Mouse (Mus musculus): ENCODE results near the gene Olfr518. TPM values are rescaled to one million over a fixed set of nuclear protein-coding genes. Genes with fewer than 3 reads are reported as not detected.

The Olfr518 gene
- not detected for total RNA-seq (2021)
- long read RNA-seq, experiment 1 = 0 reads
- long read RNA-seq, experiment 2 = 0 reads

DNA sequence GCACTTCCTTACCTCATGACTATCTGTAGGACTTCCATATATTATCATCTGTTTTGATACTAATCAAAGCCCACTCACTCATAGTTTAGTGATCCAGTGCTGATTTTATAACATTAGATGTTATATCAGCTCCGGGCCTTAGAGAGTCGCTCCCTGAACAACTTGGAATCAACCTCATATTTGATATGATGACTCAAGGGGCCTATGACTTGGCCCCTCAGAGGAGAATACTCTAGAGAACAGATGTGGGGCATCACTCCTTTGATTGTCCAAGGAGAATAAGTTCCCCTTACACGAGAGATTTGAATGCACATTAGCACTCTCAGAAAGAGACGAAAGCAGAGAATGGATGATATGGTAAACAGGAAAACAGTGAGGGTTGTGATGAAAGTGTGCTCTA is at the start of gene Olfr518:
TSS of gene Olfr518 (minus strand) at position 101 of the 400 bp plus-strand sequence.
- no peak for DNase-seq

GRCm38 (mm10) chr7:108933794-108934731 is 49.3 kb upstream of the Olfr518 start, which contains the start of gene Eif3f:
Eif3f (plus strand) TSS chr7:108934417.
- peak; percentile 90 for DNase-seq

DNA sequence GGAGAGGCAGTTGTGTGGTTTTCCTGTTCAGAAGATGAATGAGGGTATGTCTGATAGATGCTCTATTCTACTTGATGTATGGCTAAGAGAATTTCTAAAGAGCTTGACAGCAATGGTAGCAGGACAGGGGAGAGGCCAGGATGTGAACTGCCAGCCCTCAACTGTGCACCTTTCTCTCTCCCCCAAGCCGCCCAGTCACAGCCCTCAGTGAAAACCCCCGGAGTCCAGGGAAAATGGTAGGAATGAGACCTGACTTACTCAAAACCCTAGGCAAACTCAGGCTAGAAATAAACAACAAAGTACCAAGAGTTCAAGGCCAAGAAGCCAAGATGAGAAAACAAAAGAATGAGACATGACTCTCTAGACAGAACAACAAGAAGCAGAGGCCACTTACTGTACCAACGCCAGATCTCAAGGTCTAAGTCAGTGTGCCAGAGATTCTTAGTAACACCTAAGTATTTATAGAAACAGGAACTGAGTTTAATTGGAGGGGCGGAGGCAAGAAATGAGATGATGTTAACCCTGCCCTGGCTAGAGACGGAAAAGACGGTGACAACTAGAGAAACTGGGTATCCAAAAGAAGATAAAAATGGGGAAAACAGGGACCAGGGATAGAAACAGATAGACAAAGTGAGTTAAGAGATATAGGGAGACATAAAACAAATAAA is 45.1 kb upstream of the Olfr518 start, which contains the start of gene Nlrp10:
TSS of gene Nlrp10 (minus strand) at position 453 of the 668 bp plus-strand sequence.
- DNase-seq = no peak

DNA sequence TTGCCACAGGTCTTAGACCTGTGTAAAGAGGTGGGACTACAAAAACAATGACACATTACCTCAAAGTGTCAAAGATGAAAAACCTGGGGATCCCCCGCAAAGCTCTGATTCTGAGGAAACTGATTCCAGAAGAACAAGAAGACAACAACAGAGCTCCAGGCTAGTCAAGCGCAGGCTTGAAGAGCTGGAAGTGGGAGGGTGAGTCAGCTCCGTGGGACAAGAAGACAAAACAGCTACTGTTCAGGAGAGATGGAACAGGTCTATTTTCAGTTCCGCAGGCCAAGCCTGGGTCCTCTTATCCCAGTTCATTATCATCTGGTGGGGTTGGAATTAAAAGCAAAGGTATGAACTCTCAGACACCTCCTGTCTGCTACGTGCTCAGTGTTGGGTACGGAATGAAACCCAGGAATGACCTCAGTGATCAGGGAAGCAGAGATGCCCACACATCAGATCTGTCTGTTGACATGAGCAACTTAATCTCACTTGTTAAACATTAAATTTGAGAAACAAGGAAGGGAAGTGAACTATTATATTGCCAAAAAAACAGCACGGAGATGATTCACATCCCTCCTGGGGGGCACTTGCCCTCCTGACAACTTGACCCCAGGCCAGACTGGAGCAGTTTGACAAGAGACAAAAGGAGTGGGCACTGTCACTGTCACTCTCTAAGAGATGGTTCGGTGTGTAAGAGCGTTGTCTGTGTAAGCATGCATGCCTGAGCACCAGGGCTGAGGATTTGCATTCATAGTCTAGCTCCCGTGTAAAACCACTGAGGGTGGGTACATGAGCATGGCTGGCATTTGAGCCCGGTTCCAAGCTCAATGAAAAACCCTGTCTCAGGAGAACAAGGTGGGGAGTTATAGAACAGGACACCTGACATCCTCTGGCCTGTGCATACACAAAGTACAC is 43.7 kb upstream of the Olfr518 start:
- no peak for DNase-seq

GRCm38 (mm10) chr7:108927043-108927442 is 42.2 kb upstream of the Olfr518 start:
- DNase-seq = no peak

DNA sequence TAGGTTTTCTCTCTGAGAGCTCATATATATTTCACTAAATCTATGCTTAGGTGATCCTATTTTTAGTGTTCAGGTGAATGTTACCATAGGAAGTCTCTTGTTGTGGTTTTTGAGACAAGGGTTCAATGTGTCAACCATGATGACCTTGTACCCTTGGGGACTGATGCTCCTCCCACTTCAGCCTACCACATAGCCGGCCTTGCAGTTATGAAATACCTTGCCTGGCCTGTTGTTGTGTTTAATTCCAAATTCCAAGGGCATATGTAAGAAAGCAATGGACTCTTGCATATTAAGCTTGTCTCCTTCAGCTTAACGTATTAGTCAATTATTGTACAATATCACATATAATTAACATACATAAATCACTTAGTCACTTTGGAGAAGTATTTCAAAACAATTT is 19.2 kb upstream of the Olfr518 start:
- DNase-seq = no peak

DNA sequence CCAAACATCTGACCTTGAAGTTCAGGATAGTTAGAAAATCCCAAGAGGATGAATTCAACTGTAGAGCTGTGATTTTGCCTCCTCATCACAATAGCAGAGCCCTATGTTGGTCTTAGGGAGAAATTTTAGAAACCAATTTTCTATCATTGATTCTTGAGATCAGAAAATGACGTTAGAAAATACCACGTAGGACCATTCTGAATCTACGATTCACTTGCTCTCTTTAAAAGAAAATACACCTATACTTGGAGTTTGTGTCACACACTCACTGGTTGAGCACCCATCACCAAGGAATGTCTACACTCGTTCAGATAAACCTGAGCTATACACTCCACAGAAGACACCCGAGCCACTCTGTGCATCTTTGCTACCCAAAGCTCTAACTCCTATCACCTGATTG is 9.5 kb upstream of the Olfr518 start, which contains the start of gene Olfr519:
TSS of gene Olfr519 (minus strand) at position 101 of the 400 bp plus-strand sequence.
- DNase-seq = no peak

DNA sequence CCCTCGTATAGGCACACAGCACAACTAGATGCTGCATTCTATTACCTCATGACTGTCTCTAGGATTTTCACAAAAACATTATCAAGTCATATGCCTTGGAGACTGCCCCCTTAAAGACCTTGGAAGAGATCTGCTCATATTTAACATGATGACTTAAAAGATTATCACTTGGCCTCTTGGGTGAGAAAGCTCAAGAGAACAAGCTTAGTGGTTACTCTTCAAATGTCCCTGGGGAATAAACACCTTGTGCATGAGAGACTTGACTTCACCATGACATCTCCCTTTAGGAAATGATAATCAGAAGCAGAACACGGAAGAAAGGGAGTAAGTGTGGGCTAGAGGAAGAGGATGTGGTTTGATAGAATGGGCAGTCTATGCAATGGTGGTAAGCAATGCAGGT is 12.5 kb downstream of the Olfr518 start, which contains the start of gene Olfr517:
TSS of gene Olfr517 (minus strand) at position 101 of the 400 bp plus-strand sequence.
- no peak for DNase-seq

DNA sequence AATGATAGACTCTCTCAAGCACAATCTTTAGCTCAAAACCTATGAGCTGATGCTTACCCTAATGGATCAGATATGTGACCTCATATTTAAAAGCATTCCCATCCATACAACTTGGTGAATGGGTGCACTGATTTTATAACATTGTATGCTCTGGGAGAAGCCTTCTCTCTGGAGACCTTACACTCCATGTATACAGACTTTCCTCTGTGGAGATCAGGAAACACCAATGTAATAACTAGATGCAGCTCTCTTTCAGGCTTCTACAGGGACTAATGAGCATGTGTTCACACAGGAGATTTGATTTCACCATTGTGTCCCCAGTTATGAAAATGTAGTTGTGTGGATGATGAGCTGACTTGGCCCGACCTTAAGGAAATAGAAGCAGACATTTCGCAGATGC is 34.4 kb downstream of the Olfr518 start, which contains the start of gene Olfr516:
TSS of gene Olfr516 (minus strand) at position 101 of the 400 bp plus-strand sequence.
- no peak for DNase-seq

Other genes with a start within 250 kb of the Olfr518 start
- gene Olfr509, start 233.1 kb downstream of the Olfr518 start, total RNA-seq (2021) = not detected
- not detected for gene Olfr510, start 218.6 kb downstream of the Olfr518 start, total RNA-seq (2021)
- not detected for gene Olfr512, start 171.7 kb downstream of the Olfr518 start, total RNA-seq (2021)
- not detected for gene Olfr513, start 134.0 kb downstream of the Olfr518 start, total RNA-seq (2021)
- not detected for gene Olfr514, start 59.0 kb downstream of the Olfr518 start, total RNA-seq (2021)
- not detected for gene Olfr516, start 34.5 kb downstream of the Olfr518 start, total RNA-seq (2021)
- not detected for gene Olfr517, start 12.6 kb downstream of the Olfr518 start, total RNA-seq (2021)
- not detected for gene Olfr519, start 9.4 kb upstream of the Olfr518 start, total RNA-seq (2021)
- gene Nlrp10, start 45.2 kb upstream of the Olfr518 start, total RNA-seq (2021) = 1 to 10 TPM in 1 of 2 experiments, under 1 TPM in 1; 0.75 to 1.6 TPM
- 10 to 100 TPM; 86.5 to 98.1 TPM for gene Eif3f, start 49.4 kb upstream of the Olfr518 start, total RNA-seq (2021)
- under 1 TPM; 0.69 to 0.70 TPM for gene Tub, start 65.3 kb upstream of the Olfr518 start, total RNA-seq (2021)
- 1 to 10 TPM; 1.6 to 1.7 TPM for gene Ric3, start 198.3 kb upstream of the Olfr518 start, total RNA-seq (2021)